Mouse (Mus musculus) liver, postnatal 0 days (tissue): ENCODE measurements around the gene Mdh2. TPM values are rescaled to one million over a fixed set of nuclear protein-coding genes. Genes with fewer than 3 reads are reported as not detected.

Source experiments
- ATAC-seq: fragments of 200-750 bp; cut with Nextera tagmentation; 2 replicates; pipeline ENCODE4 v1.8.0; 2017; ENCODE audit warnings: mild to moderate bottlenecking, moderate library complexity
- DNase-seq: peaks from one replicate; pipeline ENCODE4 v3.0.0-alpha.2; 2016
- H3K27ac ChIP-seq: fragments of 300-500 bp; sonication (generic); 2 replicates; pipeline ENCODE4 v1.5.1; 2014; ENCODE audit warnings: antibody characterized with exemption, moderate library complexity, mild to moderate bottlenecking, low read depth
- H3K27me3 ChIP-seq: fragments of 300-500 bp; sonication (generic); 2 replicates; pipeline ENCODE4 v1.6.1; 2014; ENCODE audit warnings: low read length, control low read depth, mixed read lengths; ENCODE audit not compliant: insufficient read depth
- H3K36me3 ChIP-seq: fragments of 300-500 bp; sonication (generic); replicated peaks from 2 replicates; pipeline ENCODE4 v1.6.1; 2014; ENCODE audit warnings: mild to moderate bottlenecking, control low read depth, low read length, moderate library complexity, mixed read lengths; ENCODE audit not compliant: insufficient read depth
- H3K4me1 ChIP-seq: fragments of 300-500 bp; sonication (generic); 2 replicates; pipeline ENCODE4 v1.6.1; 2014; ENCODE audit warnings: antibody characterized with exemption, mild to moderate bottlenecking, control low read depth; ENCODE audit not compliant: insufficient read depth
- H3K4me2 ChIP-seq: fragments of 300-500 bp; sonication (generic); 2 replicates; pipeline ENCODE4 v1.6.1; 2014; ENCODE audit warnings: low read depth, mild to moderate bottlenecking, low read length, moderate library complexity, mixed read lengths
- H3K4me3 ChIP-seq: fragments of 300-500 bp; sonication (generic); 2 replicates; pipeline ENCODE4 v1.5.1; 2014; ENCODE audit warnings: low read depth, low read length
- H3K9ac ChIP-seq: fragments of 300-500 bp; sonication (generic); replicated peaks from 2 replicates; pipeline ENCODE4 v1.6.1; 2014; ENCODE audit warnings: mild to moderate bottlenecking, moderate library complexity
- H3K9me3 ChIP-seq: fragments of 300-500 bp; sonication (generic); 2 replicates; pipeline ENCODE4 v1.6.1; 2016; ENCODE audit warnings: mild to moderate bottlenecking, control low read depth, low read length, mixed read lengths
- CTCF ChIP-seq: sonication (generic); IDR thresholded peaks from 2 replicates; pipeline ENCODE4 v1.5.1; 2016; ENCODE audit warnings: antibody characterized with exemption, low read depth
- EP300 ChIP-seq: IDR thresholded peaks from 2 replicates; pipeline ENCODE4 v1.6.1; 2016; ENCODE audit warnings: antibody characterized with exemption, low read depth, mild to moderate bottlenecking
- WGBS: fragments of 180-500 bp; shearing (Covaris S2); extraction: QIAGEN DNeasy Blood & Tissue Kit; methylation state at CpG from one replicate; pipeline ENCODE4 v1.1.7; 2014; ENCODE audit not compliant: insufficient replicate concordance; 5-methylcytosine and 5-hydroxymethylcytosine counted together
- polyA plus RNA-seq: library from polyadenylated mRNA; unstranded; fragments of >200 nt; fragmentation: Nextera tagmentation; extraction: Ambion mirVana; gene quantifications from 2 replicates; pipeline ENCODE4 v1.2.1, GENCODE M21; 2015

Gene Mdh2
- polyA plus RNA-seq, 1 experiment from 2014 or later: 319 TPM

GRCm38 (mm10) chr5:135734057-135734680 lies 44.1 kb upstream of the Mdh2 start:
- DNase-seq: no peak
- no peak for ATAC-seq
- no peak overlapping the region for H3K9ac ChIP-seq
- no peaks in the 10 kb centered on the region for H3K4me1 ChIP-seq
- H3K36me3 ChIP-seq: peaks cover 69% of the 10 kb centered on the region
- no peaks in the 10 kb centered on the region for H3K9me3 ChIP-seq
- H3K4me2 ChIP-seq: no peak overlapping the region
- WGBS: 91% methylated on average over 42 of the region's 42 CpGs
- no peak overlapping the region for H3K4me3 ChIP-seq
- no peak overlapping the region for H3K27ac ChIP-seq
- H3K27me3 ChIP-seq: no peaks in the 10 kb centered on the region
- TF ChIP-seq EP300 (no peak), CTCF (no peak)

GRCm38 (mm10) chr5:135735741-135736140 lies 42.5 kb upstream of the Mdh2 start:
- no peak overlapping the region for H3K4me3 ChIP-seq
- 81% methylated on average over 13 of the region's 13 CpGs for WGBS
- TF ChIP-seq EP300 (no peak), CTCF (no peak)
- no peak overlapping the region for H3K27ac ChIP-seq
- peak; percentile 22; the same call in 1 of the 2 replicates for ATAC-seq
- H3K4me2 ChIP-seq: no peak overlapping the region
- H3K9me3 ChIP-seq: no peaks in the 10 kb centered on the region
- no peaks in the 10 kb centered on the region for H3K27me3 ChIP-seq
- no peak overlapping the region for H3K9ac ChIP-seq
- no peaks in the 10 kb centered on the region for H3K4me1 ChIP-seq
- no peak for DNase-seq
- peaks cover 53% of the 10 kb centered on the region for H3K36me3 ChIP-seq

- ATAC-seq: no peak
- Histone ChIP-seq H3K36me3 (peaks cover 45% of the 10 kb centered on the region), H3K4me2 (no peak overlapping the region), H3K27me3 (no peaks in the 10 kb centered on the region), H3K4me1 (no peaks in the 10 kb centered on the region), H3K27ac (no peak overlapping the region), H3K9me3 (no peaks in the 10 kb centered on the region), H3K9ac (no peak overlapping the region), H3K4me3 (no peak overlapping the region)
- DNase-seq: peak; percentile 20
- TF ChIP-seq EP300: no peak
- TF ChIP-seq CTCF: no peak
- WGBS: 91% methylated on average over 16 of the region's 16 CpGs
Observed at GRCm38 (mm10) chr5:135736544-135736943, 41.7 kb upstream of the Mdh2 start.

- TF ChIP-seq CTCF (peak; percentile 74), EP300 (no peak)
- 81% methylated on average over 7 of the region's 7 CpGs for WGBS
- no peak overlapping the region for H3K4me2 ChIP-seq
- H3K27me3 ChIP-seq: no peaks in the 10 kb centered on the region
- DNase-seq: peak; percentile 57
- H3K9ac ChIP-seq: no peak overlapping the region
- H3K27ac ChIP-seq: no peak overlapping the region
- no peak overlapping the region for H3K4me3 ChIP-seq
- no peaks in the 10 kb centered on the region for H3K4me1 ChIP-seq
- H3K9me3 ChIP-seq: no peaks in the 10 kb centered on the region
- peak; percentile 22; the same call in 1 of the 2 replicates for ATAC-seq
- H3K36me3 ChIP-seq: peaks cover 43% of the 10 kb centered on the region
Observed at GRCm38 (mm10) chr5:135737154-135737553, 41.1 kb upstream of the Mdh2 start.

- Histone ChIP-seq H3K27me3 (no peaks in the 10 kb centered on the region), H3K9ac (no peak overlapping the region), H3K4me1 (peaks cover 9% of the 10 kb centered on the region), H3K36me3 (peaks cover 32% of the 10 kb centered on the region), H3K4me2 (no peak overlapping the region), H3K9me3 (no peaks in the 10 kb centered on the region), H3K4me3 (no peak overlapping the region), H3K27ac (no peak overlapping the region)
- ATAC-seq (no peak), DNase-seq (peak; percentile 19)
- TF ChIP-seq EP300: no peak
- no peak for TF ChIP-seq CTCF
- WGBS: 41% methylated on average over 6 of the region's 6 CpGs
Observed at GRCm38 (mm10) chr5:135738266-135738665, 40.0 kb upstream of the Mdh2 start.

- H3K4me3 ChIP-seq: no peak overlapping the region
- H3K27ac ChIP-seq: no peak overlapping the region
- TF ChIP-seq EP300 (no peak), CTCF (no peak)
- 51% methylated on average over 10 of the region's 10 CpGs for WGBS
- ATAC-seq (no peak), DNase-seq (peak; percentile 38)
- H3K36me3 ChIP-seq: peaks cover 6% of the 10 kb centered on the region
- no peak overlapping the region for H3K4me2 ChIP-seq
- no peaks in the 10 kb centered on the region for H3K9me3 ChIP-seq
- H3K4me1 ChIP-seq: peaks cover 13% of the 10 kb centered on the region
- H3K9ac ChIP-seq: no peak overlapping the region
- no peaks in the 10 kb centered on the region for H3K27me3 ChIP-seq
Observed at GRCm38 (mm10) chr5:135742156-135742555, 36.1 kb upstream of the Mdh2 start.
